Mouse (Mus musculus): Measurements from ENCODE around the gene Tmem189.

Tmem189 gene

DNA sequence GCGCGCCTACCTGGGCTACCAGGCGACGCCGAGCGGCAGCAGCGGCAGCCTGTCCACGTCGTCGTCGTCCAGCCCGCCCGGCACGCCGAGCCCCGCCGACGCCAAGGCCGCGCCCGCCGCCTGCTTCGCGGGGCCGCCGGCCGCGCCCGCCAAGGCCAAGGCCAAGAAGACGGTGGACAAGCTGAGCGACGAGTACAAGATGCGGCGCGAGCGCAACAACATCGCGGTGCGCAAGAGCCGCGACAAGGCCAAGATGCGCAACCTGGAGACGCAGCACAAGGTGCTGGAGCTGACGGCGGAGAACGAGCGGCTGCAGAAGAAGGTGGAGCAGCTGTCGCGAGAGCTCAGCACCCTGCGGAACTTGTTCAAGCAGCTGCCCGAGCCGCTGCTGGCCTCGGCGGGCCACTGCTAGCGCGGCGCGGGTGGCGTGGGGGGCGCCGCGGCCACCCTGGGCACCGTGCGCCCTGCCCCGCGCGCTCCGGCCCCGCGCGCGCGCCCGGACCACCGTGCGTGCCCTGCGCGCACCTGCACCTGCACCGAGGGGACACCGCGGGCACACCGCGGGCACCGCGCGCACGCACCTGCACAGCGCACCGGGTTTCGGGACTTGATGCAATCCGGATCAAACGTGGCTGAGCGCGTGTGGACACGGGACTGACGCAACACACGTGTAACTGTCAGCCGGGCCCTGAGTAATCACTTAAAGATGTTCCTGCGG lies at the start of gene Tmem189:
TSS of gene Tmem189 (minus strand) at position 322 of the 718 bp plus-strand sequence.
- in situ Hi-C loops (cut with MboI, MseI) = loop anchor here (5.0 kb wide), 1 partner anchor 208 kb away; no protein-coding TSS in a partner anchor

- in situ Hi-C loops (cut with MboI, MseI) = no loop called here
Observed at GRCm38 (mm10) chr2:167739030-167739429, 49.4 kb upstream of the Tmem189 start.

DNA sequence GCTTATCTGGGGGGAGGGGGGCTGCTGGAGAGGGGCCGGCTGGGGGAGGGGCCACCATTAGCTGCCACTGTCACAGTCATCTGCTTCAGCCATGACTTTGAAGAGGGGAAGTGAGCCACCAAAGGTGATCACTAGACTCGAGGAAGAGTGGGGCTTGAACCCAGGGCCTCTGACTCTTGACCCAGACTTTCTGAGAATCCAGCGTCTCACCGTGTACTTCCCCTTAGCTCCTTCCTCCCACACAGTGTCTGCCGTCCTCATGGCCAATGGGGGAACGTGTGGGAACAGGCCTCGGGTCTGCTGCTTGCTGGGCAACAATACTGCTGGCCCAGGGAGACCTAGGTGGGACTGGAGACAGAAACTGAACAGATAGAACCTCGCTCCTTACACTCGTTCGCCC lies 45.2 kb upstream of the Tmem189 start:
- in situ Hi-C loops (cut with MboI, MseI) = no loop called here

DNA sequence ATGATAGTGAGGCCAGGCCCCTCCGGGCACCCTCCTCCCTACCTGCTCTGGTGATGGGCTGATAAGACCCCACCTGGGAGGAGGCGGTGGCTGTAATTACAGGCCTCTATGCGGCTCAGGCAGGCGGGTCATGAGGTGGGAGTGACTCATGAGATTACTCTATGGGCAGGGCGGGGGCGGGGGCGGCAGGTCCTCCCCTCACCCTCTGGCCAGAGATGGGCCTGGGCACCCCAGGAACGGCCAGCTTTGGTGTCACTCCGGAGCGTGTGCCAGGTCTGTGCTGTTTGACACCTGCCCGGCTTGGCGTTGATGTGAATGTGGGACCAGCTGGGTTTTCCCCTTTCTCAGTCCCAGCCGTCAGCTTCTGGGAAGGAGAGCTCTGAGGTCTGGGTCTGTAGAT lies 41.5 kb upstream of the Tmem189 start:
- in situ Hi-C loops (cut with MboI, MseI) = no loop called here

- in situ Hi-C loops (cut with MboI, MseI) = no loop called here
Observed at GRCm38 (mm10) chr2:167730036-167730435, 40.4 kb upstream of the Tmem189 start.

DNA sequence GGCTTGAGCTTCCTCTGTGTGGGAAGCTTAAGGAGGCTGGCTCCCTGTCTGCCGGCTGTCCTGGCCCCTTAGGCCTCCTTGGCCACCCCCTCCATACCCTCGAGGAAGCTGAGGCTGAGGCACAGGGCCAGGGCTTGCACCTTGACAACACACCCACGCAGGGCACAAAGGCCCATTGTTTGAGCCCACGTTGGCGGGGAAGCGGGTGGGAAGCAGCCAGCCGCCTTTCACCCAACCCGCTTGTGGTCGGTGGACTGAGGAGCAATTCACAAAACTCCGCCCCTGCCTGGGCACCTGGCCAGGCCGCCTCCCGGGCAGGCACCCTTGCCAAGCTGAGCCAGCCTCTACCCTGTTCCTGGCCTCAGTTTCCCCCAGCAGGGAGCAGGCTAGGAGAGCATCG lies 37.5 kb upstream of the Tmem189 start:
- in situ Hi-C loops (cut with MboI, MseI) = no loop called here

DNA sequence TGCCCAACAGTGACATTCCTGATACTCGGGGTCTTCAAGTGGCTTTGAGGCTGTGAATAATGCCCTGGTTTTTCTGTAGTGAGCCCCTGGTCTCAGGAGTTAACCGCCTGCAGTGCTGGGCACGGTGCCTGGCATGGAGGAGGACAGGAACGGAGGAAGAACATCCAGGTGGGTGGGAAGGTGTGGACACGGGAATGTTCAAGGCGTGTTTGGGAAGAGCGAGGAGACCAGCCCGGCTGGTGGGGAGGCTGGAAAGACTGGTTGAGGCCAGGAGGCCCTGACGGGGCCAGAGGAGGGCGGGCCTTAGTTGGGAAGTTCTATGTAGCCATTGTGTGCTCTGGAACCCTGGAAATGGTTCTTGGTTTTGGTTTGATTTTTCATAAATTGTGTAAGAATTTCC lies 36.3 kb upstream of the Tmem189 start:
- in situ Hi-C loops (cut with MboI, MseI) = no loop called here

DNA sequence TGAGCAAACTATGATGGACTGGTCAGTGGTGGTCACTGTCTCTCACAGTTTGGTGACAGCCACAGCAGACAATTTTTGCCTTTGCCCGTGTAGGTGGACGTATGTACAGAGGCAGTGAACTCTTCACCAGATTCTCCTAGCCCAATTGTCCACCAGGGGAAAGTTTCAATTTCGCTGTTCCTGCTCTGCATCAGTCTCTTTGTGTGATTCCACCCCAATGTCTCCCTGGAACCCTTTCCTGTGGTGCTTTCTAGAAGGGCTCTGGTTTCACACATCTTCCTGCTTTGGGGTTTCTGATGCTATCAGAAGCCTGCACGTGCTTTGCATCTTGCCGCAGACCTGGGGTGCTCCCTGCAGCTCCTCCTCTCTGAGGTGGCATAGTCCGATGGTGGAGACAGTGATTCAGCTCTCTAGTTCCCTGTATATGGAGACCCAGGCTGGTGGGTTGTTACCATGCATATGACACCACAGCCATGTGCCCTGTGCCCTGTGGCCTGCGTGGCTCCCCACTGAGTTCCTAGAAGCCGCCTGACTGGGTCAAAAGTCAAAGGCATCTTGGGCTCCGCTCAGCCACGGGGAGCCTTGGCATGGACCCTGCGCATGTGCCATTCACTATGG lies 34.1 kb upstream of the Tmem189 start:
- in situ Hi-C loops (cut with MboI, MseI) = no loop called here

GRCm38 (mm10) chr2:167722538-167722937 lies 32.9 kb upstream of the Tmem189 start:
- in situ Hi-C loops (cut with MboI, MseI) = no loop called here

GRCm38 (mm10) chr2:167721159-167721882 lies 31.7 kb upstream of the Tmem189 start:
- in situ Hi-C loops (cut with MboI, MseI) = no loop called here

- in situ Hi-C loops (cut with MboI, MseI) = no loop called here
Observed at GRCm38 (mm10) chr2:167719520-167719919, 29.9 kb upstream of the Tmem189 start.

GRCm38 (mm10) chr2:167717208-167717607 lies 27.6 kb upstream of the Tmem189 start:
- in situ Hi-C loops (cut with MboI, MseI) = no loop called here

- in situ Hi-C loops (cut with MboI, MseI) = no loop called here
Observed at GRCm38 (mm10) chr2:167715008-167715407, 25.4 kb upstream of the Tmem189 start.

- in situ Hi-C loops (cut with MboI, MseI) = no loop called here
Observed at GRCm38 (mm10) chr2:167714298-167714697, 24.7 kb upstream of the Tmem189 start.

DNA sequence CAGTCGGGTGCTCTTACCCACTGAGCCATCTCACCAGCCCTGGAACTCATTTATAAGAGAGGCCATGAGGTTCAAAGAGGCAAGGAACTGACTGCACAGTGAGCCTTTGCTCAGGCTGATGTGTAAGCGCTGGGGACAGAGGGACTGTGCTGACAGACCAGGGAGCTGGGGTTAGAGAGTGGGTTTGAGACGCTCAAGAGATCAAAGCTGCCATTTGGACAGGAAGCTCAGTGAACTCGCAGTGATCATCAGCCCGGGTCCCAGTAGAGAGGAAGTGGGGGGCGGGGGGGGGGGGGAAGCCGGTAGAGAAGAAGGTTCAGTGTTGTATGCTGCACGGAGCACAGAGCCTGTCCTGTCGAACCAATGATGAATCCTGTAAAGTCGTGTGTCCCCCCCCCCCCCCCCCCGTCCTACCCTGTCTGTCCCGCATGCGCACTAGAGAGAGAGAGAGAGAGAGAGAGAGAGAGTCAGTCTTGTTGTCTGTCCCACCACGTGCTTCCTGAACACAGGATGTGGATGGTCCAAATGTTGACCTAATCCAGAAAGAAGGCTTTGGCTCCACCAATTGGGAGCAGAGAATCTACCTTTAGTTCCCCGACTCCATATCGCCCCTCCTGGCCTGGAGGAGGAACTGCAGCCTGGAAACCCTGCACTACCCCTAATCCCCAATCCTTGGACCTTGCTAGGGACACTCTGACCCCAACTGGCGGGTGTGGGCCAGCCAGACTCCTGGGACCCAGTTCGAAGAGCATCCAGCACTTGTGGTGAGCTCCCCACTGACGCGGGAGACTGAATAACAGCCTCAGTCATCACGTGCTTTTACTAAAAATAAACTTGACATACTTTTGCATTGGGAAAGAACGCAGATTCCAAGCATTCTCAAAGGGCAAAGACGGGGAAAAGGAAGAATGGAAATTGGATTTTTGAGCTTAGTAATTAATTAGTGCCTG lies 23.5 kb upstream of the Tmem189 start:
- in situ Hi-C loops (cut with MboI, MseI) = no loop called here

- in situ Hi-C loops (cut with MboI, MseI) = no loop called here
Observed at GRCm38 (mm10) chr2:167710574-167710973, 21.0 kb upstream of the Tmem189 start.

GRCm38 (mm10) chr2:167709969-167710368 lies 20.3 kb upstream of the Tmem189 start:
- in situ Hi-C loops (cut with MboI, MseI) = no loop called here

- in situ Hi-C loops (cut with MboI, MseI) = no loop called here
Observed at GRCm38 (mm10) chr2:167708373-167708772, 18.8 kb upstream of the Tmem189 start.

DNA sequence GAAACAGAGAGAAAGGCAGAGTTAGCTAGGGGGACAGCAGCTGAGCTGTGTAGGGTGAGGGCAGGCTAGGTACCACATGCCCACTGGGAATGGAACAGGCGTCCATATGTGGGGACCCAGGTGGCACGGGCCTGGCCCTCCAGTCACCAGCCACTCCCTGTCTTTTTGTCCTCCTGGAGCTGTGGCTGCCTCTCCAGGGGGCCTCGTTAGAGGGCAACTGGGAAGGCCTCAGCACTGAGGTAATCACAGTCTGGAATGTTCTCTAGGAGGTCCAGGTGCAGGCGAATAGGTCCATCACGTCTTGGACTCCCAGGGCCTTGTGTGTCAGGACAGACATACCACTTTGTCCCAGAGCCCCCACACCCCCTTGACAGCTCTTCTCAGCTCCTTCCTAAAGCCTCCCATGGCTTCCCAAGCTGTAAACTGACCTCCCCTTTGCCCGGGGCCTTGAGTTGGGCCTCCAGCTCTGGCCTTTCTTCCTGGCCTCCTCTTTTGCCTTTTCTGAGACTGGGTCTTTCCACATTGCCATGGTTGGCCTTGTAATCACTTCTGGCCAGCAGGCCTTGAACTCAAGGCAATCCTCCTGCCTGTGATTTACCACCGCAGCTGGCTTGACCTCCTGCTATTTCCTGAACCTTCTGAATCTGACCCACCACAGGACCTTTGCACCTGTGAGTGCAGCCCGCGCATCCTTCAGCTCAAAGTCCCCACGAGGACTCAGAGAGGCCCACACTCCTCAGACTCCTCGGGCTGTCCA lies 16.7 kb upstream of the Tmem189 start:
- in situ Hi-C loops (cut with MboI, MseI) = no loop called here

DNA sequence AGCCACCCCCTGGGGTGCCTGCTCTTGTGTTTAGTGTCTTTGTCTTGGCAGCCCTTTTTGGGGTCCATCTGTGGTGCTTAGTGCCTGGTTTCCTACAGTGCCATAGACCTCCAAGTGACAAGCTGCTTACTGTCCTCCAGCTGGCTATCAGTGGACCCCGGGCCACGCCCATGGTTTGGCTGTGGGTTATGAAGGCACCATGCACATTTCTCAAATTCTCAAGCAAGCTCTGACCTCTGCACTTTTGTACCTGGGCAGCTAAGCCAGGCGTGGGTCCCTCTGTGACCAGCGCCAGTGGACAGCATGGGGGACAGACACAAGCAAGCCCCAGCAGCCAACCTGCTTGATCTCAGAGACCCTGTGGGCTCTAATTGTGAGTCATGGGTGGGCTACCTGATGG lies 14.8 kb upstream of the Tmem189 start:
- in situ Hi-C loops (cut with MboI, MseI) = loop anchor here (5.0 kb wide), 1 partner anchor 68 kb away; no protein-coding TSS in a partner anchor

- in situ Hi-C loops (cut with MboI, MseI) = loop anchor here (5.0 kb wide), 1 partner anchor 70 kb away; no protein-coding TSS in a partner anchor
Observed at GRCm38 (mm10) chr2:167702126-167702525, 12.5 kb upstream of the Tmem189 start.

Data from T-helper 2 cell (primary cell).